Mouse (Mus musculus) liver, postnatal 0 days (tissue): ENCODE measurements around the gene Ankrd6.

Experiments
- CTCF ChIP-seq: sonication (generic); IDR thresholded peaks from 2 replicates; pipeline ENCODE4 v1.5.1; 2016; ENCODE audit warnings: antibody characterized with exemption, low read depth
- EP300 ChIP-seq: IDR thresholded peaks from 2 replicates; pipeline ENCODE4 v1.6.1; 2016; ENCODE audit warnings: antibody characterized with exemption, low read depth, mild to moderate bottlenecking

DNA sequence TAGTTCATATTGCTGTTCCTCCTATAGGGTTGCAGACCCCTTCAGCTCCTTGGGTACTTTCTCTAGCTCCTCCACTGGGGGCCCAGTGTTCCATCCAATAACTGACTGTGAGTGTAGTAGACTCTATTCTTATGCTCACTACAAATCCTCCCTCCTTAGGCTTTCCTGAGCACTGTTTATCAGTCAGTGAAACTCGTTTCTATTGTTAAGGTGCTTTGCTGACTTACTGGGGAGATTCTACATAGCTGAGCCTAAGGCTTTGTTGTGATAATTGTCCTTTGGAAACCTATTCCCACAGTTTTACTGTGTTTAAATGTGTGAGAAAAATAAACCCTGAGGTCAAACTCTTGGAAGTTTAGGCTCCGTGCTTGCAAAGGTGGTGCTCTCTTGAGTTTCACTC is 5.8 kb upstream of the Ankrd6 start:
- TF ChIP-seq EP300 (no peak), CTCF (no peak)
